Mouse (Mus musculus): Measurements from ENCODE around the gene Zfp704. TPM values are rescaled to one million over a fixed set of nuclear protein-coding genes. Genes with fewer than 3 reads are reported as not detected.

The Zfp704 gene
- 10 to 100 TPM; 38.3 to 38.9 TPM for total RNA-seq (2021)
- long read RNA-seq, experiment 1, full-length matches to known transcripts, result 7 of 15 reads
- long read RNA-seq, experiment 1, partial matches to known transcripts, result 0 of 15 reads
- long read RNA-seq, experiment 1, other reads (novel, unspliced or antisense), result 8 of 15 reads
- long read RNA-seq, experiment 2, full-length matches to known transcripts, result 8 of 20 reads
- long read RNA-seq, experiment 2, partial matches to known transcripts, result 3 of 20 reads
- long read RNA-seq, experiment 2, other reads (novel, unspliced or antisense), result 9 of 20 reads

- DNase-seq (ENCODE audit: low spot score in 2 of 2), result peak; percentile 85 to 88
Observed at GRCm38 (mm10) chr3:9609581-9610341, at the start of gene Zfp704. Gene Zfp704 (minus strand): TSS chr3:9610085.

- no peak for DNase-seq (ENCODE audit: low spot score in 2 of 2)
Observed at GRCm38 (mm10) chr3:9633036-9634005, 23.4 kb upstream of the Zfp704 start.

- peak; percentile 49 to 72 for DNase-seq (ENCODE audit: low spot score in 2 of 2)
Observed at GRCm38 (mm10) chr3:9629951-9630350, 20.1 kb upstream of the Zfp704 start.

- DNase-seq (ENCODE audit: low spot score in 2 of 2), result no peak
Observed at GRCm38 (mm10) chr3:9628041-9628440, 18.2 kb upstream of the Zfp704 start.

- DNase-seq (ENCODE audit: low spot score in 2 of 2), result no peak
Observed at GRCm38 (mm10) chr3:9626149-9626548, 16.3 kb upstream of the Zfp704 start.

GRCm38 (mm10) chr3:9620611-9621010 lies 10.7 kb upstream of the Zfp704 start:
- no peak for DNase-seq (ENCODE audit: low spot score in 2 of 2)

- DNase-seq (ENCODE audit: low spot score in 2 of 2), result no peak
Observed at GRCm38 (mm10) chr3:9619562-9620275, 9.8 kb upstream of the Zfp704 start.

- no peak for DNase-seq (ENCODE audit: low spot score in 2 of 2)
Observed at GRCm38 (mm10) chr3:9617101-9617500, 7.2 kb upstream of the Zfp704 start.

GRCm38 (mm10) chr3:9614676-9615075 lies 4.8 kb upstream of the Zfp704 start:
- DNase-seq (ENCODE audit: low spot score in 2 of 2), result no peak

GRCm38 (mm10) chr3:9614011-9614410 lies 4.1 kb upstream of the Zfp704 start:
- DNase-seq (ENCODE audit: low spot score in 2 of 2), result no peak

- DNase-seq (ENCODE audit: low spot score in 2 of 2), result no peak
Observed at GRCm38 (mm10) chr3:9611226-9611625, 1.3 kb upstream of the Zfp704 start.

- DNase-seq (ENCODE audit: low spot score in 2 of 2), result no peak
Observed at GRCm38 (mm10) chr3:9610426-9610825, 541 bp upstream of the Zfp704 start.

GRCm38 (mm10) chr3:9608906-9609580 lies 842 bp downstream of the Zfp704 start:
- DNase-seq (ENCODE audit: low spot score in 2 of 2), result peak in 1 of 2 experiments; percentile 57

- DNase-seq (ENCODE audit: low spot score in 2 of 2), result peak; percentile 40 to 42
Observed at GRCm38 (mm10) chr3:9608441-9608905, 1.4 kb downstream of the Zfp704 start.

- no peak for DNase-seq (ENCODE audit: low spot score in 2 of 2)
Observed at GRCm38 (mm10) chr3:9607686-9608085, 2.2 kb downstream of the Zfp704 start.

- no peak for DNase-seq (ENCODE audit: low spot score in 2 of 2)
Observed at GRCm38 (mm10) chr3:9605784-9606706, 3.8 kb downstream of the Zfp704 start.

GRCm38 (mm10) chr3:9604941-9605340 lies 4.9 kb downstream of the Zfp704 start:
- no peak for DNase-seq (ENCODE audit: low spot score in 2 of 2)

GRCm38 (mm10) chr3:9603866-9604265 lies 6.0 kb downstream of the Zfp704 start:
- DNase-seq (ENCODE audit: low spot score in 2 of 2), result no peak

GRCm38 (mm10) chr3:9600577-9600976 lies 9.3 kb downstream of the Zfp704 start:
- DNase-seq (ENCODE audit: low spot score in 2 of 2), result no peak
